Mouse (Mus musculus) bone marrow, adult 2 months (tissue): ENCODE results near the gene Hsd3b7.

Experiments
- CTCF ChIP-seq: fragments of 200-500 bp; IDR thresholded peaks from 2 replicates; pipeline ENCODE4 v1.5.1; 2011; ENCODE audit warnings: low read length, control low read depth; ENCODE audit not compliant: control insufficient read depth, insufficient read depth
- POLR2A ChIP-seq: fragments of 200-500 bp; IDR thresholded peaks from 2 replicates; pipeline ENCODE4 v1.6.1; 2011; ENCODE audit warnings: low read depth, mild to moderate bottlenecking, control low read depth, low read length, borderline replicate concordance; ENCODE audit not compliant: control insufficient read depth

- TF ChIP-seq POLR2A (no peak), CTCF (no peak)
These were observed 11.9 kb downstream of the Hsd3b7 start for GRCm38 (mm10) chr7:127812292-127812691.
